11 mouse cellular contexts compared by ENCODE assay signal in the genomic region with DNA sequence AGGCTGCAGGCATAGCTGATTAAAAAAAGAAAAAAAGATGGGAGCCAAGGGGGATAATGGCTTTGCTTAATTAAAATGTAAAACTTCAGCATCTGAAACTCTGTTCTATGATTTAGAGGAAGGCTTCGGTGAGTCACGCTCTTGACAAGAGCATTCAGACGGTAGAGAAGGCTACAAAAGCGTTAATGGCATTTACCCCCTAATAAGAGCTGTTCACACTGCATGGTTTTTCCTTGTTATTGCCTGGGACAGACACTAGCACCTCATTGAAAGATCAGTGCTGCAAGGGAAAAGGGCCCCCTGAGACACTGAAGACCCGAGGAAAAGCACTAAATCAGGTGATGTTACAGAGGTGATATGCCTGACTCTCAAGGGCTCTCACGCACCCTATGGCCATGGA.
"Had no signal": no experiment of that assay in that cellular context is flagged by ENCODE, and none has a peak within 500 bp of the region (broad histone marks: within the 10 kb centered on the region; RNA-seq: fewer than 3 reads in every experiment).

No protein-coding gene starts in this region.

- H3K27ac ChIP-seq: kidney, embryonic 15.5 days; limb, embryonic 13.5 days; liver, embryonic 14.5 days; midbrain, embryonic 12.5 days had no signal

- DNase-seq: kidney, adult 2 months; kidney, postnatal 14 days; left cerebral cortex, postnatal 4 days; lung, adult 18-20 months; right cerebral cortex, adult 18-20 months; right cerebral cortex, postnatal 25 days; thymus, postnatal 36 days had no signal

- H3K27me3 ChIP-seq: kidney, embryonic 15.5 days; limb, embryonic 13.5 days; midbrain, embryonic 12.5 days had no signal

- H3K4me2 ChIP-seq: kidney, embryonic 15.5 days; limb, embryonic 13.5 days; midbrain, embryonic 12.5 days had no signal

- H3K4me1 ChIP-seq: kidney, embryonic 15.5 days had no signal

- H3K9ac ChIP-seq: kidney, embryonic 15.5 days; limb, embryonic 13.5 days; liver, embryonic 14.5 days; midbrain, embryonic 12.5 days had no signal

- H3K9me3 ChIP-seq: kidney, embryonic 15.5 days; limb, embryonic 13.5 days; midbrain, embryonic 12.5 days had no signal

- H3K4me3 ChIP-seq: kidney, embryonic 15.5 days; limb, embryonic 13.5 days; midbrain, embryonic 12.5 days had no signal

- H3K36me3 ChIP-seq: kidney, embryonic 15.5 days; limb, embryonic 13.5 days; midbrain, embryonic 12.5 days had no signal
